10 mouse cellular contexts compared by ENCODE assay signal in the genomic region with DNA sequence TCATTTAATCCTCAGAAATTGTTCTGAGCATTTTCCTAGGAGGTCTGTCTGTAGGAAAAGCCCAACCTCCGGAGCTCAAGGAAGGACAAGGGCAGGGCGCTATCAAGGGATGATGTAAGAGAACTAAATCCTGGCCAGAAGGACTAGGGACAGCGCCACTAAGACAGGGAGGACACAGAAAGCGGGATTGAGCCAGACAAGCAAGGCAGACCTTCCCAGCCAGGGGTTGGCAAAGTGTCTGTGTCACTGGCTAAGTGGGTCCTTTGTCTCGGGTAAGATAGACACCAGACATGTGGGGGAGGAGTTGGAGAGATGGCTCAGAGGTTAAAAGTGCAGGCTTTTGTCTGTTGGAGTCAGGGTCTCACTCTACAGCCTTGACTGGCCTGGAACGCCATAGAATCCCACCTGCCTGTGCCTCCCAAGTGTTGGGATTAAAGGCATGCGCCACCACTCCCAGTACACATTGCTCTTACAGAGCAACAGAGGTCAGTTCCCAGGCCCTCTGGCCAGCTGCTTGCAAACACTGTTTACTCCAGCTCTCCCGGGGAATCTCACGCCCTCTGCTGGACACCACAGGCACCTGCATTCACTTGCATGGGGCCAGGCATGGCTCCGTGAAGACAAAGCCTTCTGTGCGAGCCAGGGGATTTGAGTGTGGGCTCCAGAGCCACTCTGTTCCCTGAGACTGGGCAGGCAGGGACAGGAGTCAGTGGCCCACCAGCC. TPM values are rescaled to one million over a fixed set of nuclear protein-coding genes. Genes with fewer than 3 reads are reported as not detected.
DNase-seq lines count a peak whose midpoint lies in the region; ATAC-seq and TF ChIP-seq lines count a peak whose summit lies in the region.
"Had no signal": no experiment of that assay in that cellular context is flagged by ENCODE, and none has a peak within 500 bp of the region (broad histone marks: within the 10 kb centered on the region; RNA-seq: fewer than 3 reads in every experiment).

No protein-coding gene starts in this region.

- 50% methylated on average over 11 of the region's 11 CpGs for WGBS in neural tube, embryonic 11.5 days
- 65% methylated on average over 11 of the region's 11 CpGs for whole genome bisulfite sequencing in midbrain, embryonic 11.5 days

- H3K9ac ChIP-seq in neural tube, embryonic 11.5 days (ENCODE audit: low read length), result no peak overlapping the region
- no peak overlapping the region for H3K9ac ChIP-seq in midbrain, embryonic 11.5 days (ENCODE audit: low read length)
- H3K9ac ChIP-seq: hindbrain, embryonic 15.5 days had no signal

- no peaks in the 10 kb centered on the region for H3K36me3 ChIP-seq in neural tube, embryonic 11.5 days (ENCODE audit: control insufficient read depth, insufficient read depth, low read length)
- no peaks in the 10 kb centered on the region for H3K36me3 ChIP-seq in midbrain, embryonic 11.5 days (ENCODE audit: control insufficient read depth, insufficient read depth, low read length)
- H3K36me3 ChIP-seq: hindbrain, embryonic 15.5 days had no signal

- TF ChIP-seq CTCF in layer of hippocampus, adult 2 months (conservative IDR thresholded peaks at IDR 0.05), result peak; percentile 72

- H3K4me2 ChIP-seq in neural tube, embryonic 11.5 days (ENCODE audit: low read depth), result no peak overlapping the region
- no peak overlapping the region for H3K4me2 ChIP-seq in midbrain, embryonic 11.5 days
- H3K4me2 ChIP-seq: hindbrain, embryonic 15.5 days had no signal

- H3K4me1 ChIP-seq in neural tube, embryonic 11.5 days (ENCODE audit: control insufficient read depth, insufficient read depth, low read length), result no peaks in the 10 kb centered on the region; the same call in 1 of the 2 replicates
- peaks cover 4% of the 10 kb centered on the region; the same call in 1 of the 2 replicates for H3K4me1 ChIP-seq in midbrain, embryonic 11.5 days (ENCODE audit: control insufficient read depth, insufficient read depth, low read length)

- H3K9me3 ChIP-seq in neural tube, embryonic 11.5 days (ENCODE audit: control insufficient read depth, low read length), result no peaks in the 10 kb centered on the region
- no peaks in the 10 kb centered on the region for H3K9me3 ChIP-seq in midbrain, embryonic 11.5 days (ENCODE audit: control insufficient read depth, low read length)
- H3K9me3 ChIP-seq: hindbrain, embryonic 15.5 days had no signal

- no peak for ATAC-seq in neural tube, embryonic 11.5 days (ENCODE audit: insufficient read depth, low FRiP score, low TSS enrichment)
- ATAC-seq in midbrain, embryonic 11.5 days (ENCODE audit: low FRiP score), result no peak

- no peak overlapping the region for H3K4me3 ChIP-seq in layer of hippocampus, adult 2 months
- H3K4me3 ChIP-seq in neural tube, embryonic 11.5 days (ENCODE audit: low read depth, low read length), result no peak overlapping the region
- no peak overlapping the region for H3K4me3 ChIP-seq in midbrain, embryonic 11.5 days (ENCODE audit: low read depth, low read length)
- H3K4me3 ChIP-seq: hindbrain, embryonic 15.5 days had no signal

- DNase-seq in adrenal gland, postnatal 10 days, result peak; percentile 56
- no peak for DNase-seq in adrenal gland, adult 18-20 months (ENCODE audit: low spot score in 2 of 2)
- no peak for DNase-seq in layer of hippocampus, adult 2 months (ENCODE audit: low spot score in 2 of 2)
- DNase-seq in layer of hippocampus, postnatal 25 days (ENCODE audit: extremely low spot score in 1 of 2, low spot score in 1 of 2), result no peak
- DNase-seq in embryo, embryonic 10 days (ENCODE audit: low spot score), result peak; percentile 76
- DNase-seq in neural tube, embryonic 11.5 days (ENCODE audit: low spot score), result peak; percentile 49
- DNase-seq in ovary, postnatal 36 days (ENCODE audit: low spot score), result no peak
- no peak for DNase-seq in midbrain, embryonic 11.5 days (ENCODE audit: low spot score, missing footprints)

- H3K27me3 ChIP-seq in neural tube, embryonic 11.5 days (ENCODE audit: control insufficient read depth, insufficient read depth, low read length), result no peaks in the 10 kb centered on the region
- no peaks in the 10 kb centered on the region for H3K27me3 ChIP-seq in midbrain, embryonic 11.5 days (ENCODE audit: control insufficient read depth, insufficient read depth, low read length)
- H3K27me3 ChIP-seq: hindbrain, embryonic 15.5 days had no signal

- H3K27ac ChIP-seq in layer of hippocampus, adult 2 months, result no peak overlapping the region
- H3K27ac ChIP-seq in neural tube, embryonic 11.5 days (ENCODE audit: low read depth, low read length), result peak overlapping the region; percentile 1; the same call in 1 of the 2 replicates
- H3K27ac ChIP-seq in midbrain, embryonic 11.5 days (ENCODE audit: low read depth, low read length), result no peak overlapping the region
- H3K27ac ChIP-seq: hindbrain, embryonic 15.5 days had no signal

RNA-seq across cellular contexts. Expression of gene Rita1, which starts 11.3 kb away (rescaled TPM):
- total RNA-seq in adrenal gland, postnatal 10 days (2021), result 10 to 100 TPM; 12.9 to 17.4 TPM
- 10 to 100 TPM; 14.2 to 16.9 TPM for total RNA-seq in adrenal gland, adult 18-20 months (2021)
- total RNA-seq in layer of hippocampus, adult 2 months (2021), result 10 to 100 TPM; 23.7 to 28.0 TPM
- 10 to 100 TPM; 23.9 to 25.5 TPM for total RNA-seq in layer of hippocampus, postnatal 25 days (2021)
- 12.3 and 13.2 TPM in 2 replicates for polyA plus RNA-seq in neural tube, embryonic 11.5 days (2014; fragmentation: Nextera tagmentation; extraction: Ambion mirVana)
- polyA plus RNA-seq in midbrain, embryonic 11.5 days (2014; fragmentation: Nextera tagmentation; extraction: Ambion mirVana), result 7.9 and 8.9 TPM in 2 replicates

RNA-seq across cellular contexts. Expression of gene Ddx54, which starts 11.4 kb away (rescaled TPM):
- 10 to 100 TPM; 36.0 to 36.1 TPM for total RNA-seq in adrenal gland, postnatal 10 days (2021)
- 10 to 100 TPM; 44.1 to 57.6 TPM for total RNA-seq in adrenal gland, adult 18-20 months (2021)
- total RNA-seq in layer of hippocampus, adult 2 months (2021), result 10 to 100 TPM; 36.8 to 37.2 TPM
- 10 to 100 TPM; 40.7 to 42.5 TPM for total RNA-seq in layer of hippocampus, postnatal 25 days (2021)
- polyA plus RNA-seq in neural tube, embryonic 11.5 days (2014; fragmentation: Nextera tagmentation; extraction: Ambion mirVana), result 42.0 and 42.6 TPM in 2 replicates
- polyA plus RNA-seq in midbrain, embryonic 11.5 days (2014; fragmentation: Nextera tagmentation; extraction: Ambion mirVana), result 26.4 and 32.2 TPM in 2 replicates

RNA-seq across cellular contexts. Expression of gene Iqcd, which starts 12.3 kb away (rescaled TPM):
- total RNA-seq in adrenal gland, postnatal 10 days (2021), result under 1 TPM; 0.42 to 0.51 TPM
- total RNA-seq in adrenal gland, adult 18-20 months (2021), result under 1 TPM; 0.36 to 0.48 TPM
- 1 to 10 TPM in 1 of 2 experiments, under 1 TPM in 1; 1.00 to 1.2 TPM for total RNA-seq in layer of hippocampus, adult 2 months (2021)
- total RNA-seq in layer of hippocampus, postnatal 25 days (2021), result under 1 TPM; 0.79 to 0.80 TPM
- polyA plus RNA-seq in neural tube, embryonic 11.5 days (2014; fragmentation: Nextera tagmentation; extraction: Ambion mirVana), result 0.62 and 0.81 TPM in 2 replicates
- 0.25 and 0.51 TPM in 2 replicates for polyA plus RNA-seq in midbrain, embryonic 11.5 days (2014; fragmentation: Nextera tagmentation; extraction: Ambion mirVana)

RNA-seq across cellular contexts. Expression of gene Tpcn1, which starts 12.6 kb away (rescaled TPM):
- 10 to 100 TPM; 53.1 to 60.4 TPM for total RNA-seq in adrenal gland, postnatal 10 days (2021)
- 10 to 100 TPM; 33.6 to 42.2 TPM for total RNA-seq in adrenal gland, adult 18-20 months (2021)
- total RNA-seq in layer of hippocampus, adult 2 months (2021), result 10 to 100 TPM; 34.8 to 40.8 TPM
- total RNA-seq in layer of hippocampus, postnatal 25 days (2021), result 10 to 100 TPM; 31.0 to 39.9 TPM
- polyA plus RNA-seq in neural tube, embryonic 11.5 days (2014; fragmentation: Nextera tagmentation; extraction: Ambion mirVana), result 14.9 and 16.8 TPM in 2 replicates
- polyA plus RNA-seq in midbrain, embryonic 11.5 days (2014; fragmentation: Nextera tagmentation; extraction: Ambion mirVana), result 8.6 and 10.8 TPM in 2 replicates

RNA-seq across cellular contexts. Expression of gene Cfap73, which starts 32.9 kb away (rescaled TPM):
- under 1 TPM in 1 of 2 experiments, not detected in 1; 0.42 TPM for total RNA-seq in adrenal gland, postnatal 10 days (2021)
- total RNA-seq in adrenal gland, adult 18-20 months (2021), result under 1 TPM in 1 of 2 experiments, not detected in 1; 0.33 TPM
- total RNA-seq in layer of hippocampus, adult 2 months (2021), result under 1 TPM in 1 of 2 experiments, not detected in 1; 0.39 TPM
- total RNA-seq in layer of hippocampus, postnatal 25 days (2021), result under 1 TPM; 0.39 to 0.42 TPM
- not detected in 2 replicates for polyA plus RNA-seq in neural tube, embryonic 11.5 days (2014; fragmentation: Nextera tagmentation; extraction: Ambion mirVana)
- not detected in 2 replicates for polyA plus RNA-seq in midbrain, embryonic 11.5 days (2014; fragmentation: Nextera tagmentation; extraction: Ambion mirVana)
- total RNA-seq: common myeloid progenitor, adult 5-6 weeks had no signal

Comparison
In these comparisons a context has a peak if more than half of its experiments do, and no peak if none do; other contexts are left out.
1. DNase-seq: peak in adrenal gland, postnatal 10 days (single experiment), embryo, embryonic 10 days (single experiment) and neural tube, embryonic 11.5 days (single experiment); none in adrenal gland, adult 18-20 months (0 of 2), layer of hippocampus, adult 2 months (0 of 2), layer of hippocampus, postnatal 25 days (0 of 2), ovary, postnatal 36 days (single experiment) and midbrain, embryonic 11.5 days (single experiment).